Mouse (Mus musculus) MEL-GATA-1-ER (cell line): ENCODE measurements at regions not wholly inside any gene's neighbourhood (a gene's known extent, or its start where the extent isn't known, plus 50 kb on each side); places are given as distances from the start of the nearest gene placed in this dataset.

Source experiments
- DNase-seq: peaks from one replicate; pipeline ENCODE4 v3.0.0-alpha.2; 2012; ENCODE audit warnings: low read depth; ENCODE audit errors: extremely low read depth

GRCm38 (mm10) chr11:111273651-111274050 lies 207.7 kb downstream of the Kcnj2 start:
- no peak for DNase-seq

GRCm38 (mm10) chr11:111280769-111281168 lies 214.8 kb downstream of the Kcnj2 start:
- no peak for DNase-seq

- DNase-seq, result no peak
These were observed 215.5 kb downstream of the Kcnj2 start for GRCm38 (mm10) chr11:111281237-111282160.

GRCm38 (mm10) chr11:111282283-111282682 lies 216.3 kb downstream of the Kcnj2 start:
- no peak for DNase-seq

- no peak for DNase-seq
These were observed 224.6 kb downstream of the Kcnj2 start for GRCm38 (mm10) chr11:111290537-111290936.

- no peak for DNase-seq
These were observed 230.4 kb downstream of the Kcnj2 start for GRCm38 (mm10) chr11:111296309-111296721.

GRCm38 (mm10) chr11:111312802-111313201 lies 246.8 kb downstream of the Kcnj2 start:
- no peak for DNase-seq

- no peak for DNase-seq
These were observed 247.6 kb downstream of the Kcnj2 start for GRCm38 (mm10) chr11:111313566-111313965.

GRCm38 (mm10) chr11:111321576-111321975 lies 255.6 kb downstream of the Kcnj2 start:
- no peak for DNase-seq

- no peak for DNase-seq
These were observed 258.6 kb downstream of the Kcnj2 start for GRCm38 (mm10) chr11:111324453-111325010.

- no peak for DNase-seq
These were observed 261.0 kb downstream of the Kcnj2 start for GRCm38 (mm10) chr11:111326915-111327314.

GRCm38 (mm10) chr11:111328258-111328657 lies 262.3 kb downstream of the Kcnj2 start:
- DNase-seq, result no peak

GRCm38 (mm10) chr11:111331592-111331991 lies 265.6 kb downstream of the Kcnj2 start:
- DNase-seq, result no peak

GRCm38 (mm10) chr11:111333021-111333420 lies 267.1 kb downstream of the Kcnj2 start:
- DNase-seq, result no peak

- DNase-seq, result no peak
These were observed 281.6 kb downstream of the Kcnj2 start for GRCm38 (mm10) chr11:111347562-111347961.

GRCm38 (mm10) chr11:111350028-111350427 lies 284.1 kb downstream of the Kcnj2 start:
- DNase-seq, result no peak

- DNase-seq, result no peak
These were observed 297.4 kb downstream of the Kcnj2 start for GRCm38 (mm10) chr11:111363363-111363762.

GRCm38 (mm10) chr11:111377165-111377564 lies 311.2 kb downstream of the Kcnj2 start:
- no peak for DNase-seq

GRCm38 (mm10) chr11:111379842-111380241 lies 313.9 kb downstream of the Kcnj2 start:
- DNase-seq, result no peak

GRCm38 (mm10) chr11:111398706-111399105 lies 332.7 kb downstream of the Kcnj2 start:
- DNase-seq, result no peak

GRCm38 (mm10) chr11:111409266-111409665 lies 343.3 kb downstream of the Kcnj2 start:
- no peak for DNase-seq

- no peak for DNase-seq
These were observed 358.9 kb downstream of the Kcnj2 start for GRCm38 (mm10) chr11:111424871-111425270.

GRCm38 (mm10) chr11:111426715-111427114 lies 360.8 kb downstream of the Kcnj2 start:
- DNase-seq, result no peak
